Mouse (Mus musculus) testis, postnatal 14 days (tissue): Measurements from ENCODE around the gene Timp4.

Experiments used
- DNase-seq: peaks from one replicate; pipeline ENCODE4 v3.0.0; 2021; ENCODE audit warnings: low spot score

The Timp4 gene

GRCm38 (mm10) chr6:115252099-115252873 is at the start of gene Timp4:
Gene Timp4 (minus strand): TSS chr6:115252205.
- no peak for DNase-seq

- no peak for DNase-seq
Observed at GRCm38 (mm10) chr6:115293877-115294276, 41.9 kb upstream of the Timp4 start.

- no peak for DNase-seq
Observed at GRCm38 (mm10) chr6:115292621-115293020, 40.6 kb upstream of the Timp4 start.

GRCm38 (mm10) chr6:115291823-115292222 is 39.8 kb upstream of the Timp4 start:
- no peak for DNase-seq

- no peak for DNase-seq
Observed at GRCm38 (mm10) chr6:115291068-115291467, 39.1 kb upstream of the Timp4 start.

- no peak for DNase-seq
Observed at GRCm38 (mm10) chr6:115290561-115290960, 38.6 kb upstream of the Timp4 start.

- DNase-seq: no peak
Observed at GRCm38 (mm10) chr6:115288223-115288622, 36.2 kb upstream of the Timp4 start.

GRCm38 (mm10) chr6:115286441-115286840 is 34.4 kb upstream of the Timp4 start:
- DNase-seq: no peak

GRCm38 (mm10) chr6:115284153-115284552 is 32.1 kb upstream of the Timp4 start:
- no peak for DNase-seq

- DNase-seq: no peak
Observed at GRCm38 (mm10) chr6:115279639-115280038, 27.6 kb upstream of the Timp4 start.

- DNase-seq: no peak
Observed at GRCm38 (mm10) chr6:115278086-115278485, 26.1 kb upstream of the Timp4 start.

- no peak for DNase-seq
Observed at GRCm38 (mm10) chr6:115275116-115275815, 23.3 kb upstream of the Timp4 start.

GRCm38 (mm10) chr6:115274705-115275104 is 22.7 kb upstream of the Timp4 start:
- no peak for DNase-seq

- no peak for DNase-seq
Observed at GRCm38 (mm10) chr6:115273346-115273745, 21.3 kb upstream of the Timp4 start.

GRCm38 (mm10) chr6:115271866-115272271 is 19.9 kb upstream of the Timp4 start:
- no peak for DNase-seq

GRCm38 (mm10) chr6:115271326-115271725 is 19.3 kb upstream of the Timp4 start:
- no peak for DNase-seq

GRCm38 (mm10) chr6:115270085-115270484 is 18.1 kb upstream of the Timp4 start:
- DNase-seq: no peak

GRCm38 (mm10) chr6:115269561-115269960 is 17.6 kb upstream of the Timp4 start:
- no peak for DNase-seq

GRCm38 (mm10) chr6:115268551-115269385 is 16.8 kb upstream of the Timp4 start:
- no peak for DNase-seq

GRCm38 (mm10) chr6:115267916-115268315 is 15.9 kb upstream of the Timp4 start:
- peak; percentile 21 for DNase-seq

- DNase-seq: no peak
Observed at GRCm38 (mm10) chr6:115266791-115267190, 14.8 kb upstream of the Timp4 start.

- no peak for DNase-seq
Observed at GRCm38 (mm10) chr6:115260507-115260906, 8.5 kb upstream of the Timp4 start.

- no peak for DNase-seq
Observed at GRCm38 (mm10) chr6:115255171-115255570, 3.2 kb upstream of the Timp4 start.
